Mouse (Mus musculus) intestine, postnatal 0 days (tissue): Measurements from ENCODE around the gene Bsx. TPM values are rescaled to one million over a fixed set of nuclear protein-coding genes. Genes with fewer than 3 reads are reported as not detected.
A peak's percentile ranks its signal among the peaks of the same experiment; 100 is the strongest.

Source experiments
- ATAC-seq: fragments of 200-750 bp; cut with Nextera tagmentation; 2 replicates; pipeline ENCODE4 v1.8.0; 2017; ENCODE audit warnings: mild to moderate bottlenecking, moderate TSS enrichment, moderate library complexity
- H3K27ac ChIP-seq: fragments of 300-500 bp; sonication (generic); 2 replicates; pipeline ENCODE4 v1.5.1; 2014; ENCODE audit warnings: mild to moderate bottlenecking, low read depth, low read length, moderate library complexity
- H3K27me3 ChIP-seq: fragments of 300-500 bp; sonication (generic); replicated peaks from 2 replicates; pipeline ENCODE4 v1.6.1; 2014; ENCODE audit warnings: low read length, mixed read lengths; ENCODE audit not compliant: control insufficient read depth, insufficient read depth
- H3K36me3 ChIP-seq: fragments of 300-500 bp; sonication (generic); 2 replicates; pipeline ENCODE4 v1.6.1; 2014; ENCODE audit warnings: mild to moderate bottlenecking, moderate library complexity; ENCODE audit not compliant: control insufficient read depth, insufficient read depth
- H3K4me1 ChIP-seq: fragments of 300-500 bp; sonication (generic); replicated peaks from 2 replicates; pipeline ENCODE4 v1.6.1; 2014; ENCODE audit warnings: antibody characterized with exemption, low read length, mixed read lengths; ENCODE audit not compliant: control insufficient read depth, insufficient read depth
- H3K4me2 ChIP-seq: fragments of 300-500 bp; sonication (generic); replicated peaks from 2 replicates; pipeline ENCODE4 v1.6.1; 2014; ENCODE audit warnings: low read depth, mild to moderate bottlenecking, moderate library complexity
- H3K4me3 ChIP-seq: fragments of 300-500 bp; sonication (generic); 2 replicates; pipeline ENCODE4 v1.5.1; 2014; ENCODE audit warnings: low read depth, low read length
- H3K9ac ChIP-seq: fragments of 300-500 bp; sonication (generic); 2 replicates; pipeline ENCODE4 v1.6.1; 2014; ENCODE audit warnings: mild to moderate bottlenecking, low read depth, low read length
- H3K9me3 ChIP-seq: fragments of 300-500 bp; sonication (generic); 2 replicates; pipeline ENCODE4 v1.6.1; 2016; ENCODE audit warnings: mixed run types; ENCODE audit not compliant: control insufficient read depth
- CTCF ChIP-seq: sonication (generic); IDR thresholded peaks from 2 replicates; pipeline ENCODE4 v1.5.1; 2016; ENCODE audit warnings: low read depth, mild to moderate bottlenecking, control low read depth, antibody characterized with exemption, moderate library complexity
- WGBS: fragments of 180-500 bp; shearing (Covaris S2); extraction: QIAGEN DNeasy Blood & Tissue Kit; methylation state at CpG from one replicate; pipeline ENCODE4 v1.1.7; 2014; 5-methylcytosine and 5-hydroxymethylcytosine counted together
- polyA plus RNA-seq: library from polyadenylated mRNA; unstranded; fragments of >200 nt; fragmentation: Nextera tagmentation; extraction: Ambion mirVana; gene quantifications from 2 replicates; pipeline ENCODE4 v1.2.1, GENCODE M21; 2015

Bsx gene
- not detected in 2 replicates for polyA plus RNA-seq

DNA sequence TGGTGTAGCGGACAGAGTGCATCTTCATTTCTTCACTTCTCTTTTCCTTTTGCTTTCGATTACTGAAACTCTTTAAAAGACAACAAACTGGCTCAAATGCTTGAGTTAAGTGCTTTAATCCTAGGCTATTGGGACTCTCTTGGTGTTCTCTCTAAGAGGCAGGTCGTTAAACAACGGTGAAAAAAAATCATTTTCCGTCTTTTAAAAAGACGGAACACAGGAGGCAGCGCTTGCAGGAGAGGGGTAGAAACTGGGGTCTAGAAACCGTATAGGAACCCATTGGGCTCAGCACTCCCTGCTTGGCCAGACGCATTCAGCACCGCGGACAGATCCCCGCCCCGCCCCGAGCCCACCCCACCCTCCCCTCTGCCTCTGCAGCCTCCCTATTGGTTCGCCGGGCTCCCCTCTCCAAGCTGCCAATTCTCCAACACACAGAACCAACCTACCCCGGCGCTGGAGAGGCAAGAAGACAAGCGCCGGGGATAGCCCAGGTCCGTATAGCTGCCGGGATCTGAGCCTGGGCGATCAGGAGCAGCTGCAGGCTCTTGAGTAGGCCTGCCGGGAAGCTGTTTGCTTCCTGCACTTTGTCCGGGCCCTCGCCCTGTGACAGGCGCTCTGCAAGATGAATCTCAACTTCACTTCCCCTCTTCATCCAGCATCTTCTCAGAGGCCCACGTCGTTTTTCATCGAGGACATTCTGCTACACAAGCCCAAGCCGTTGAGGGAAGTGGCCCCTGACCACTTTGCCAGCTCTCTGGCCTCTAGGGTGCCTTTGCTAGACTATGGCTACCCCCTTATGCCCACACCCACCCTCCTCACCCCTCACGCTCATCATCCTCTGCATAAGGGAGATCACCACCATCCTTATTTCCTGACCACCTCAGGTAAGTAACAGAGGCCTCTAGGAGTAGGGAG is at the start of gene Bsx:
TSS of gene Bsx (plus strand) at position 572 of the 915 bp plus-strand sequence.
- no peak for ATAC-seq
- Histone ChIP-seq H3K4me1 (no peaks in the 10 kb centered on the region), H3K9ac (no peak within 1 kb of the TSS), H3K9me3 (no peaks in the 10 kb centered on the region), H3K27ac (no peak within 1 kb of the TSS), H3K36me3 (no peaks in the 10 kb centered on the region), H3K4me2 (peak within 1 kb of the TSS; percentile 21; the same call in 1 of the 2 replicates), H3K27me3 (peaks cover 92% of the 10 kb centered on the region), H3K4me3 (peak within 1 kb of the TSS; percentile 7; the same call in 1 of the 2 replicates)
- no peak for TF ChIP-seq CTCF
- WGBS, result 4% methylated on average over 31 of the region's 32 CpGs

DNA sequence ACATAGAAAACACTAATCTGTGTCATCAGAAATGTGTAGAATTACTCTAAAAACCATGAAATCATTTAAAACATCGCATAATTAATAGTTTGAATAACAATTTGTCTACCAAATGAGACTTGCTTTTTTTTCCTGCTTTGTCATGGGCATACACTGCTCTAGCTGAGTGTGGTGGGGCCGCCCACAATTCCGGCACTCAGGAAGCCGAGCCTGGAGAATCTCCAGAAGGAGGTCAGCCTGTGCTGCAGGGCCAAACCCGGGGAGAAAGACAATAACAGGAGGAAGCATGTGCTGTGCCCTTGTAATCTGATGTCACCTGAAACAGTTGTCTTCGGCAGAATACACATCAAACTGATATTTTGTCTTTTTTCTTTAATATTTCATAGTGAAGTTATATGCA is 48.3 kb upstream of the Bsx start:
- H3K9ac ChIP-seq, result no peak overlapping the region
- WGBS, result 47% methylated on average over 6 of the region's 6 CpGs
- no peaks in the 10 kb centered on the region for H3K4me1 ChIP-seq
- ATAC-seq, result no peak
- TF ChIP-seq CTCF, result no peak
- H3K9me3 ChIP-seq, result no peaks in the 10 kb centered on the region
- no peak overlapping the region for H3K27ac ChIP-seq
- H3K4me2 ChIP-seq, result no peak overlapping the region
- H3K27me3 ChIP-seq, result no peaks in the 10 kb centered on the region
- no peak overlapping the region for H3K4me3 ChIP-seq
- no peaks in the 10 kb centered on the region for H3K36me3 ChIP-seq

DNA sequence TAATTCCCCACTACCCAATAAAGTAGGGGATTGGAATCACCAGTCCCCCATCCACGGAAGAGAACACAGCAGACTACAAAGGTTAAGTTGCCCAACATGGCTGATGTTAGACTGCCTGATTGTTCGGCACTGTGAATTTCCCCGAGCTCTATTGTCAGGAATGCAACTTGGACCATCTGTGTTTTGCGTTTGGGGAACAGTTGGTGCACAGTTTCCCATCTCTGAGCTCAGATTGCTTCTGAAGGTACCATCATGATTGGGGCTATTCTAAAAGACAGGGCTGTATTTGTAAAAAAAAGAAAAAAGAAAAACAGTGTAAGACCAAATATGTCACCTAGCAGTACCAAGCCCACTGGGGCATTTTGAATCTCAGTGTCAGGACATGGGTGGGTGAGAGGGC is 46.6 kb upstream of the Bsx start:
- Histone ChIP-seq H3K27ac (no peak overlapping the region), H3K9me3 (no peaks in the 10 kb centered on the region), H3K9ac (no peak overlapping the region), H3K4me1 (no peaks in the 10 kb centered on the region), H3K4me3 (no peak overlapping the region), H3K27me3 (no peaks in the 10 kb centered on the region), H3K4me2 (no peak overlapping the region), H3K36me3 (no peaks in the 10 kb centered on the region)
- no peak for ATAC-seq
- 84% methylated on average over 4 of the region's 4 CpGs for WGBS
- no peak for TF ChIP-seq CTCF

DNA sequence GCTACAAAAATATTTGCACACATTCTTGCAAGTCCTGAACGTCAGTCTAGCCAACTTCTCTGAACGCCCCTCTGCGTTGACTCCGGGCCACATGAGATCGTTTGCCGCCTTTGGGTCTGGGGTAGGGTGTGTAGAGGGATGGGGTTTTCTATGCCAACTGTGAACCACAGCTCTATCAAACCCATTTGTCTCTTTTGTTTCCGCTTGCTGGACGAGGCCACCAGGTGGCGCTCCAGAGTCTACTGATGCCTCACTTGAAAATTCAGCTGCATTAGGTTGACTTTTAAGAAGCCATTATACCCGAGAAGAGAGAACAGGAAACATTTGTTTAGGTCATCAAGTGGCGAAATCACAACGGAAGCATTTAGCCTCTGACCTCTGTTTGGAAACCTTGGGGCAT is 39.4 kb upstream of the Bsx start:
- no peaks in the 10 kb centered on the region for H3K27me3 ChIP-seq
- WGBS, result 4% methylated on average over 12 of the region's 12 CpGs
- peak; percentile 90 for TF ChIP-seq CTCF
- no peaks in the 10 kb centered on the region for H3K36me3 ChIP-seq
- H3K9ac ChIP-seq, result no peak overlapping the region
- no peak overlapping the region for H3K4me2 ChIP-seq
- ATAC-seq, result no peak
- H3K27ac ChIP-seq, result no peak overlapping the region
- no peaks in the 10 kb centered on the region for H3K4me1 ChIP-seq
- H3K4me3 ChIP-seq, result no peak overlapping the region
- no peaks in the 10 kb centered on the region for H3K9me3 ChIP-seq

DNA sequence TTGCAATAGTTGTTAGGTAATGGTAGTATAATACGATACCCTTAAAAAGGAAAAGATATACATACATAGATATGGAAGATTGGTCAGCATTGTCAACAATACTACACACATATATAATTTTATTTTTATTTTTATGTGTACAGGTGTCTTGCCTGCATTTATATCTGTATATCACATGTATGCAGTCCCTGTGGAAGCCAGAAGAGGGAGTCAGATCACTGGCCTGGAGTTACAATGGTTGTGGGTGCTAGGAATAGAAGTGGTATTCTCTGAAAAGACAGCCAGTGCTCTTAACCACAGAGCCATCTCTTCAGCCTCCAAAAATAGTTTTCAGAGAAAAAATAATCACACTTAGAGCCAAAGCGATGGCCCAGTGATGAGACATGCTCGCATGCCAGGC is 37.2 kb upstream of the Bsx start:
- no peak for ATAC-seq
- TF ChIP-seq CTCF, result peak; percentile 29
- Histone ChIP-seq H3K36me3 (no peaks in the 10 kb centered on the region), H3K4me2 (no peak overlapping the region), H3K9ac (no peak overlapping the region), H3K27ac (no peak overlapping the region), H3K4me3 (no peak overlapping the region), H3K27me3 (no peaks in the 10 kb centered on the region), H3K4me1 (no peaks in the 10 kb centered on the region), H3K9me3 (no peaks in the 10 kb centered on the region)
- WGBS, result 88% methylated on average over 3 of the region's 3 CpGs

DNA sequence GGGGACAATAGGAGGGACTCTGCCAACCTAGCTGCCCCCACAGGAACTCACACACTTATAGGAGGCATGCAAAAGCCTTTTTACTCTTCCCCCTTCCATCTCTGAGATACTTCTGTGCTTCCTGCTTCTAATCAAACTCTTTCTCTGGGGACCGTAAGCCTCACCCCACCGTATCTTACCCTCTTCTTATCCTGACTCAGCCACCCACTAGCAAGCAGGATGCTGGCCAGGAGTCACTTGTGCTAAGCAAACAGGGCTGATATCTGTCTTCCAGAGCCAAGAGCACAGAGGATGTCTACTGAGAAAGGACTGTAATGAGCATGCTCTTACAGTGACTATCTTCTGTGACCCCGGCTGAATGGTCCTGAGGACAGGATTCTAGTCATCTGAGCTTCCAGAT is 34.3 kb upstream of the Bsx start:
- H3K9ac ChIP-seq, result no peak overlapping the region
- TF ChIP-seq CTCF, result no peak
- H3K36me3 ChIP-seq, result no peaks in the 10 kb centered on the region
- H3K27me3 ChIP-seq, result no peaks in the 10 kb centered on the region
- no peaks in the 10 kb centered on the region for H3K4me1 ChIP-seq
- WGBS, result 59% methylated on average over 3 of the region's 3 CpGs
- no peak overlapping the region for H3K4me2 ChIP-seq
- ATAC-seq, result no peak
- H3K9me3 ChIP-seq, result no peaks in the 10 kb centered on the region
- H3K27ac ChIP-seq, result no peak overlapping the region
- H3K4me3 ChIP-seq, result no peak overlapping the region
